Mouse (Mus musculus) liver, adult 2 months (tissue): ENCODE measurements around the gene Igsf8. TPM values are rescaled to one million over a fixed set of nuclear protein-coding genes. Genes with fewer than 3 reads are reported as not detected.
A peak's percentile ranks its signal among the peaks of the same experiment; 100 is the strongest.

Experiments used
- DNase-seq: peaks from one replicate; pipeline ENCODE4 v3.0.0-alpha.2; 2011; ENCODE audit warnings: low read depth, low spot score; ENCODE audit errors: extremely low read depth
- H3K27ac ChIP-seq: fragments of 200-500 bp; replicated peaks from 2 replicates; pipeline ENCODE4 v1.5.1; 2012; ENCODE audit warnings: low read depth, mild to moderate bottlenecking, control low read depth, inconsistent platforms, low read length; ENCODE audit not compliant: insufficient read depth
- H3K27me3 ChIP-seq: fragments of 200-500 bp; 2 replicates; pipeline ENCODE4 v1.6.1; 2012; ENCODE audit warnings: mild to moderate bottlenecking, moderate library complexity, low read length, inconsistent platforms; ENCODE audit not compliant: control insufficient read depth, insufficient read depth
- H3K36me3 ChIP-seq: fragments of 200-500 bp; 2 replicates; pipeline ENCODE4 v1.6.1; 2012; ENCODE audit warnings: low read length, inconsistent platforms; ENCODE audit not compliant: control insufficient read depth, insufficient read depth
- H3K4me1 ChIP-seq: fragments of 200-500 bp; 2 replicates; pipeline ENCODE4 v1.6.1; 2011; ENCODE audit warnings: low read length; ENCODE audit not compliant: control insufficient read depth, insufficient read depth
- H3K4me3 ChIP-seq: fragments of 200-500 bp; 2 replicates; pipeline ENCODE4 v1.5.1; 2011; ENCODE audit warnings: low read depth, mild to moderate bottlenecking, control low read depth, low read length, moderate library complexity; ENCODE audit not compliant: insufficient read depth
- H3K79me2 ChIP-seq: fragments of 200-500 bp; 2 replicates; pipeline ENCODE4 v1.6.1; 2012; ENCODE audit warnings: inconsistent platforms, mild to moderate bottlenecking, low read length, moderate library complexity; ENCODE audit not compliant: control insufficient read depth, insufficient read depth
- H3K9ac ChIP-seq: fragments of 200-500 bp; 2 replicates; pipeline ENCODE4 v1.6.1; 2012; ENCODE audit warnings: low read depth, mild to moderate bottlenecking, control low read depth, inconsistent platforms, low read length
- CTCF ChIP-seq: fragments of 200-500 bp; IDR thresholded peaks from 2 replicates; pipeline ENCODE4 v1.5.1; 2011; ENCODE audit warnings: low read depth, low read length, control low read depth
- POLR2A ChIP-seq: fragments of 200-500 bp; IDR thresholded peaks from 2 replicates; pipeline ENCODE4 v1.6.1; 2011; ENCODE audit warnings: low read length, control low read depth; ENCODE audit not compliant: insufficient read depth; ENCODE audit errors: extremely low read depth
- WGBS: fragments of 180-500 bp; shearing (Covaris S2); methylation state at CpG from one replicate; pipeline ENCODE4 v1.1.7; 2018; 5-methylcytosine and 5-hydroxymethylcytosine counted together
- polyA plus RNA-seq: library from polyadenylated mRNA; depleted of rRNA; stranded (reverse); fragments of >200 nt; gene quantifications from 2 replicates; pipeline ENCODE4 v1.2.3, GENCODE M21; 2012
- total RNA-seq: library from RNA; depleted of rRNA; stranded (reverse); fragments of >200 nt; gene quantifications from 2 replicates; pipeline ENCODE4 v1.2.3, GENCODE M21; 2014

Igsf8 gene
- total and polyA plus RNA-seq, 2 experiments, result 3.6 to 26.3 TPM

DNA sequence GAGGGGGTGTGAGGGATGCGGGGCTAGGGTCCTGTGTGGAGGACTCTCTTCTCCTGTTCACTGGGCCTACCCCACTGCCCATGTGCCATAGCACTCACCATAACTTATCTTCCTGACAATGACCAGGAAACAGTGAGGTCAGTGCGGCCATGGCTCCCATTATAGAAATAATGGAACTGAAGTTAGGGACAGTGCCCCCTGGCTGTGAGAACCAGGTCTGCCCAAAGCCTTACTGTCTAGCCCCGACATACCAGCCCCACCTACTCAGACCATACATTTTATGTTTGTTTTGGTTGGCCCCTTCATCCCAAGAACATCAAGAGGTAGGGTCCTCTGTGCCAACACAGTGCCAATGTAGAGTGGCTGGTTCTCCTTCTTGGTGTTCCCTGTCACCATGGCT, 44.2 kb downstream of the Igsf8 start:
- H3K27ac ChIP-seq, result no peak overlapping the region
- 87% methylated on average over 3 of the region's 3 CpGs for WGBS
- DNase-seq, result no peak
- H3K36me3 ChIP-seq, result no peaks in the 10 kb centered on the region
- peaks cover 13% of the 10 kb centered on the region; the same call in 1 of the 2 replicates for H3K4me1 ChIP-seq
- no peak overlapping the region for H3K9ac ChIP-seq
- no peaks in the 10 kb centered on the region for H3K79me2 ChIP-seq
- no peak overlapping the region for H3K4me3 ChIP-seq
- TF ChIP-seq POLR2A (no peak), CTCF (peak; percentile 35; the same call in 1 of the 2 replicates)
- H3K27me3 ChIP-seq, result no peaks in the 10 kb centered on the region

DNA sequence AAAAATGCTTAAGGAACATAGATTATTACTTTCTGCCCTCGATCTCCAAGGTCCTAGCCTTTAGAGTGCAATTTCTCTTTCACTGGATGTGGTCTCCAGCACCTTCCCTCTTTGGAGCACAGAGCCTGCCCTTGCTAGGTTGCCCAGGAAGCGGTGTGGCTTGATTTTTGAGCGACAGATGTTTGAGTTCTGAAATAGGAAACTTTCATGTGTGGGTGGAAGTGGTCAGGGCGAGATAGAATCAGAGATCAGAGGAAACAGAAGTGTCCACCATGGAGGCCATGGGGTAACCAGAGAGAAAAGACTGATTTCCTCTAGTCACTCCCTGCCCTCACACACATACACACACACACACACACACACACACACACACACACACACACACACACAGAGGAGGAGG, 44.8 kb downstream of the Igsf8 start:
- H3K4me1 ChIP-seq, result peaks cover 16% of the 10 kb centered on the region
- WGBS, result 62% methylated on average over 4 of the region's 4 CpGs
- no peaks in the 10 kb centered on the region for H3K36me3 ChIP-seq
- H3K27me3 ChIP-seq, result no peaks in the 10 kb centered on the region
- H3K9ac ChIP-seq, result no peak overlapping the region
- H3K79me2 ChIP-seq, result no peaks in the 10 kb centered on the region
- H3K4me3 ChIP-seq, result no peak overlapping the region
- DNase-seq, result no peak
- no peak for TF ChIP-seq CTCF
- TF ChIP-seq POLR2A, result no peak
- no peak overlapping the region for H3K27ac ChIP-seq

DNA sequence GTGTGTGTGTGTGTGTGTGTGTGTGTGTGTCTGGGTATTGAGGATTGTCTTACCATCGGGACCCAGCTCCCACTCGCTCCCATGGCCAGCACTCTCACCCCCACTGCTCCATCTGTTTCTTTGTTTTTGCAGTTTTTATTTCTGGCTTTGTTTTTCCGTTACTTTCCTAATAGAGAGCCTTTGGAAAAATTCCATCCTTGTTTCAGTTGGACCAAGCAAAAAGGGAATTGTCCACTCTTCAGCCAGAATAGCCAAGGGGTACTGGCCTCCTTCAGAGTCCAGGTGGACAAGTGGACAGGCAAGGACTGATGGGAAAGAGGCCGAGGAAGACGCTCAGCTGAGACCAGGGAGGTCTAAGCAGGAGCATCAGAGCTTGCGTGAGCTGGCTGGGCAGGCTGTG, 45.4 kb downstream of the Igsf8 start:
- DNase-seq, result no peak
- Histone ChIP-seq H3K4me1 (peaks cover 16% of the 10 kb centered on the region), H3K27ac (no peak overlapping the region), H3K79me2 (no peaks in the 10 kb centered on the region), H3K27me3 (no peaks in the 10 kb centered on the region), H3K4me3 (no peak overlapping the region), H3K36me3 (no peaks in the 10 kb centered on the region), H3K9ac (no peak overlapping the region)
- no peak for TF ChIP-seq CTCF
- TF ChIP-seq POLR2A, result no peak
- WGBS, result 85% methylated on average over 6 of the region's 6 CpGs

DNA sequence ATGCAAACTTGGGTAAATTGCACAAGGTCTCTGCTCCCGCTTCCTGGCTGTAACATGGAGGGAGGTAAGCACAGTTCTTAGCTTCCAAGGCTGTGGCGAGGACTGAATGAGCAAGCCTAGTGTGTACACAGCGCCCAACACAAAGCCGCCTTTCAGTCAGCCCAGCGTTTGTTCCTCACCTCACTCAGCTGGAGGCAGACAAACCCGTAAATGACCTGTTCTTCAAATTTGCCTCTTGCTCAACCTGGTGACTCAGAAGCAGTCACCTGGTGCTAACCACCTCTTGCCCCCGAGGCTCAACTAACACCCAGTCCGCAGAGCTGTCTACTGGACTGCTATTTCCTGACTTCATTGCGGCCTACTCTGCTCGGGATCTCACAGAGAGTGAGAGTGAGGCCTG, 46.5 kb downstream of the Igsf8 start:
- H3K79me2 ChIP-seq, result peaks cover 3% of the 10 kb centered on the region; the same call in 1 of the 2 replicates
- peaks cover 16% of the 10 kb centered on the region for H3K4me1 ChIP-seq
- H3K27me3 ChIP-seq, result no peaks in the 10 kb centered on the region
- TF ChIP-seq POLR2A (no peak), CTCF (no peak)
- no peak overlapping the region for H3K27ac ChIP-seq
- H3K9ac ChIP-seq, result no peak overlapping the region
- 19% methylated on average over 10 of the region's 10 CpGs for WGBS
- no peaks in the 10 kb centered on the region for H3K36me3 ChIP-seq
- DNase-seq, result peak; percentile 71
- no peak overlapping the region for H3K4me3 ChIP-seq

DNA sequence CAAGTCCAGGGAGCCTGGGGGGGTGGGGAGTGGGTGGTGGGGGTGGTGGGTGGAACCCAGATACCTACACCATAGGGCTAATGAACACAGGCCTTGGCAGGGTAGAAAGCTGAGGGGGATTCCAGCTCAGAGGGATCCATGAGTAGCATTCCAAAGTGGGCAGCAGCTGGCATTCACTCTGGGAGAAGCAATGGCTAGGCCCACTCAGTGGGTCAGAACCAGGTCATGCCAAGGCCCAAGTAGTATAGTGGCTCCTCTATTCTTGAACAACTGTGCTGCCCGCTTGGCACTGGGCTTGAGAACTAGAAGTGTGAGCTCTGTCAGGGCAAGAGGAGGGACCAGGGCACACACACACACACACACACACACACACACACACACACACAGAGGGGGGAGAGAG, 47.0 kb downstream of the Igsf8 start:
- TF ChIP-seq POLR2A, result no peak
- TF ChIP-seq CTCF, result no peak
- peaks cover 19% of the 10 kb centered on the region for H3K4me1 ChIP-seq
- 100% methylated on average over 1 of the region's 1 CpGs for WGBS

DNA sequence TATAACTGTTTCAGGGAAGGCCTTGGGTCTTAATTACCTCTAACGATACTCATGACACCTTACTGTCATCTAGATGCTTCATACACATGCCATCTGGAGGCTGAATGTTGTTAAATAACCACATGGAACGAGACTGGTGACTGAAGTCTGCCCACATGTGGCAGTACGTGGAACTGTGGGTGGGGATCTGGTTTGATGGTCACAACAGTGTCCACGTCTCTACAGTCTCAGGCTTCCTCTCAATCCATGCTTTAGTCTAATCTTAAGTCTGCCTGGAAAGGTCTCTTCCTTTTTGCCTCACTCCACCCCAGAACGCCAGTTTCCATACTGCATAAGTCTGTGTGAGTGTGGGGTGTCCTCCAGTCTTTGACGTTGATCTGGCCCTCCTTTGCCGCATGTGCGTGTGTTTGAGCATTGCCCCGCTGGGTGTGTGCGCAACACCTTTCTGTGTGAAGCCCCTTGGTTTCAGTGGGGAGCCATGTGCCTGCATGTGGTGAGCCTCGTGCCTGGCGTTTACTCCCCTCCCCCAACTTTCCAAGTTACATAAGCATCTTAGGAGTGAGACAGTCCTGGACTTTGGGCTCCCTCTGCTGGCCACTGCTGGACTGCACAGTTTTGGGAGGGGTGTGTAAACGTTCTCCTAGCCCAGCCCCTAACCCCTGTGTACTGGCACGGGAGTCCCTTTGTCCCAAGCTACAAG, 48.4 kb downstream of the Igsf8 start:
- Histone ChIP-seq H3K36me3 (no peaks in the 10 kb centered on the region), H3K4me1 (peaks cover 19% of the 10 kb centered on the region), H3K79me2 (peaks cover 7% of the 10 kb centered on the region; the same call in 1 of the 2 replicates), H3K4me3 (peak overlapping the region; percentile 33), H3K27me3 (no peaks in the 10 kb centered on the region), H3K9ac (peak overlapping the region; percentile 77), H3K27ac (peak overlapping the region; percentile 89)
- peak; percentile 76 for DNase-seq
- TF ChIP-seq CTCF (peak; percentile 93), POLR2A (no peak)
- WGBS, result under 1% methylated on average over 14 of the region's 14 CpGs

More for the DNA sequence above, 47.0 kb downstream of the Igsf8 start:
- no peak for DNase-seq
- H3K27ac ChIP-seq, result no peak overlapping the region
- no peak overlapping the region for H3K4me3 ChIP-seq
- no peak overlapping the region for H3K9ac ChIP-seq
- H3K36me3 ChIP-seq, result no peaks in the 10 kb centered on the region
- peaks cover 7% of the 10 kb centered on the region; the same call in 1 of the 2 replicates for H3K79me2 ChIP-seq
- H3K27me3 ChIP-seq, result no peaks in the 10 kb centered on the region
